Mouse (Mus musculus) cortical plate, adult 2 months (tissue): ENCODE data around the gene Rnasel.

ENCODE experiments used
- CTCF ChIP-seq: fragments of 200-500 bp; IDR thresholded peaks from 2 replicates; pipeline ENCODE4 v1.5.1; 2011; ENCODE audit warnings: mild to moderate bottlenecking, control low read depth, low read length; ENCODE audit not compliant: insufficient read depth; ENCODE audit errors: extremely low read depth
- POLR2A ChIP-seq: fragments of 200-500 bp; IDR thresholded peaks from 2 replicates; pipeline ENCODE4 v1.6.1; 2011; ENCODE audit warnings: mild to moderate bottlenecking, low read length, control low read depth; ENCODE audit not compliant: insufficient read depth; ENCODE audit errors: extremely low read depth

GRCm38 (mm10) chr1:153711544-153712262 lies 37.5 kb upstream of the Rnasel start:
- TF ChIP-seq CTCF (no peak), POLR2A (no peak)
